ENCODE assay signal across 23 mouse cellular contexts in genomic region chr9:115164351-115164750, GRCm38 (mm10).
DNase-seq lines count a peak whose midpoint lies in the region; ATAC-seq and TF ChIP-seq lines count a peak whose summit lies in the region.
"Had no signal": no experiment of that assay in that cellular context is flagged by ENCODE, and none has a peak within 500 bp of the region (broad histone marks: within the 10 kb centered on the region; RNA-seq: fewer than 3 reads in every experiment).

No protein-coding gene starts in this region.

- peaks cover 48% of the 10 kb centered on the region for H3K4me1 ChIP-seq in heart, embryonic 12.5 days (replicated peaks)
- peaks cover 14% of the 10 kb centered on the region for H3K4me1 ChIP-seq in kidney, embryonic 15.5 days
- H3K4me1 ChIP-seq in hindbrain, embryonic 13.5 days (replicated peaks), result peaks cover 7% of the 10 kb centered on the region; the same call in 1 of the 2 replicates
- peaks cover 21 to 47% of the 10 kb centered on the region in 2 experiments for H3K4me1 ChIP-seq in liver, embryonic 14.5 days (replicated peaks; ENCODE audit: control insufficient read depth in 2 of 2, insufficient read depth in 2 of 2, low read length in 1 of 2)
- H3K4me1 ChIP-seq: forebrain, embryonic 15.5 days; hindbrain, embryonic 15.5 days had no signal

- WGBS in heart, embryonic 12.5 days, result 87% methylated on average over 7 of the region's 7 CpGs
- WGBS in kidney, embryonic 15.5 days, result 74% methylated on average over 7 of the region's 7 CpGs
- 54% methylated on average over 7 of the region's 7 CpGs for WGBS in hindbrain, embryonic 13.5 days
- WGBS in liver, embryonic 14.5 days (ENCODE audit: insufficient replicate concordance), result 46% methylated on average over 7 of the region's 7 CpGs

- intact Hi-C loops in heart, postnatal 36 days (cut with DNase I), result loop anchor here (5.0 to 10.0 kb wide), 2 partner anchors 540 to 878 kb away; no protein-coding TSS in a partner anchor

- no peak overlapping the region for H3K4me3 ChIP-seq in heart, embryonic 12.5 days
- H3K4me3 ChIP-seq in kidney, embryonic 15.5 days (replicated peaks), result no peak overlapping the region
- no peak overlapping the region for H3K4me3 ChIP-seq in hindbrain, embryonic 13.5 days
- H3K4me3 ChIP-seq in liver, embryonic 14.5 days (ENCODE audit: insufficient read depth in 1 of 2, low read depth in 2 of 2, low read length in 2 of 2), result no peak overlapping the region
- H3K4me3 ChIP-seq: embryonic facial prominence, embryonic 13.5 days; forebrain, embryonic 15.5 days; heart, embryonic 15.5 days; hindbrain, embryonic 15.5 days had no signal

- peak overlapping the region; percentile 15 for H3K27ac ChIP-seq in heart, embryonic 12.5 days (ENCODE audit: poor library complexity, severe bottlenecking)
- 0 out of 2 replicates have a peak overlapping the region, but pooled peaks have one; percentile 13 for H3K27ac ChIP-seq in kidney, embryonic 15.5 days
- H3K27ac ChIP-seq in hindbrain, embryonic 13.5 days, result peak overlapping the region; percentile 3; the same call in 1 of the 2 replicates
- H3K27ac ChIP-seq in liver, embryonic 14.5 days, result peak overlapping the region; percentile 38; the same call in 1 of the 2 replicates
- H3K27ac ChIP-seq: embryonic facial prominence, embryonic 13.5 days; forebrain, embryonic 15.5 days; hindbrain, embryonic 15.5 days had no signal

- no peak for ATAC-seq in heart, embryonic 12.5 days (ENCODE audit: insufficient number of reproducible peaks, low FRiP score)
- no peak for ATAC-seq in kidney, embryonic 15.5 days (replicated peaks; ENCODE audit: low FRiP score)
- ATAC-seq in hindbrain, embryonic 13.5 days (ENCODE audit: low FRiP score), result no peak
- no peak for ATAC-seq in liver, embryonic 14.5 days (ENCODE audit: insufficient read depth)
- ATAC-seq: CD4-positive, CD25-positive, alpha-beta regulatory T cell, adult 4 months; forebrain, embryonic 15.5 days; intestine, embryonic 16.5 days had no signal

- TF ChIP-seq EP300 in liver, embryonic 14.5 days (IDR thresholded peaks at IDR 0.05; ENCODE audit: low read depth), result no peak

- no peaks in the 10 kb centered on the region for H3K27me3 ChIP-seq in heart, embryonic 12.5 days (replicated peaks)
- no peaks in the 10 kb centered on the region for H3K27me3 ChIP-seq in kidney, embryonic 15.5 days
- H3K27me3 ChIP-seq in hindbrain, embryonic 13.5 days, result no peaks in the 10 kb centered on the region
- H3K27me3 ChIP-seq in liver, embryonic 14.5 days (ENCODE audit: control insufficient read depth, insufficient read depth, low read length), result no peaks in the 10 kb centered on the region
- H3K27me3 ChIP-seq: embryonic facial prominence, embryonic 13.5 days; forebrain, embryonic 15.5 days; heart, embryonic 15.5 days; hindbrain, embryonic 15.5 days had no signal

- H3K9me3 ChIP-seq in heart, embryonic 12.5 days (replicated peaks), result no peaks in the 10 kb centered on the region
- H3K9me3 ChIP-seq in kidney, embryonic 15.5 days (replicated peaks), result no peaks in the 10 kb centered on the region
- no peaks in the 10 kb centered on the region for H3K9me3 ChIP-seq in hindbrain, embryonic 13.5 days
- H3K9me3 ChIP-seq in liver, embryonic 14.5 days (ENCODE audit: control insufficient read depth, low read length), result no peaks in the 10 kb centered on the region
- H3K9me3 ChIP-seq: embryonic facial prominence, embryonic 13.5 days; forebrain, embryonic 15.5 days; heart, embryonic 15.5 days; hindbrain, embryonic 15.5 days had no signal

- DNase-seq in heart, postnatal 36 days, result no peak
- DNase-seq in kidney, postnatal 4 days, result no peak
- DNase-seq in liver, embryonic 14.5 days (ENCODE audit: low read depth in 3 of 3, low spot score in 3 of 3), result no peak
- no peak for DNase-seq in ovary, postnatal 36 days (ENCODE audit: low spot score)
- DNase-seq: adrenal gland, postnatal 25 days; cerebellum, adult 8-10 months; cerebellum, postnatal 36 days; embryo, embryonic 11 days; kidney, adult 9 months; kidney, postnatal 25 days; layer of hippocampus, postnatal 36 days; lung, adult 2 months; midbrain, embryonic 14.5 days; right cerebral cortex, postnatal 14 days had no signal

- no peak for TF ChIP-seq CTCF in liver, embryonic 14.5 days (IDR thresholded peaks at IDR 0.05; ENCODE audit: low read depth)

- no peaks in the 10 kb centered on the region for H3K36me3 ChIP-seq in heart, embryonic 12.5 days
- no peaks in the 10 kb centered on the region for H3K36me3 ChIP-seq in kidney, embryonic 15.5 days
- H3K36me3 ChIP-seq in hindbrain, embryonic 13.5 days, result no peaks in the 10 kb centered on the region
- H3K36me3 ChIP-seq in liver, embryonic 14.5 days (replicated peaks; ENCODE audit: control insufficient read depth, insufficient read depth, low read depth), result no peaks in the 10 kb centered on the region
- H3K36me3 ChIP-seq: embryonic facial prominence, embryonic 13.5 days; forebrain, embryonic 15.5 days; heart, embryonic 15.5 days; hindbrain, embryonic 15.5 days had no signal

- no peak overlapping the region for H3K9ac ChIP-seq in heart, embryonic 12.5 days
- H3K9ac ChIP-seq in kidney, embryonic 15.5 days, result no peak overlapping the region
- no peak overlapping the region for H3K9ac ChIP-seq in hindbrain, embryonic 13.5 days
- H3K9ac ChIP-seq in liver, embryonic 14.5 days (replicated peaks), result no peak overlapping the region
- H3K9ac ChIP-seq: embryonic facial prominence, embryonic 13.5 days; forebrain, embryonic 15.5 days; heart, embryonic 15.5 days; hindbrain, embryonic 15.5 days had no signal

- H3K4me2 ChIP-seq in heart, embryonic 12.5 days, result peak overlapping the region; percentile 12; the same call in 1 of the 2 replicates
- H3K4me2 ChIP-seq in kidney, embryonic 15.5 days, result no peak overlapping the region
- no peak overlapping the region for H3K4me2 ChIP-seq in hindbrain, embryonic 13.5 days
- H3K4me2 ChIP-seq in liver, embryonic 14.5 days (ENCODE audit: low read depth), result no peak overlapping the region
- H3K4me2 ChIP-seq: embryonic facial prominence, embryonic 13.5 days; forebrain, embryonic 15.5 days; hindbrain, embryonic 15.5 days had no signal
